Mouse (Mus musculus) CH12.LX (cell line): Measurements from ENCODE around the gene Zfpm1. TPM values are rescaled to one million over a fixed set of nuclear protein-coding genes. Genes with fewer than 3 reads are reported as not detected.
A peak's percentile ranks its signal among the peaks of the same experiment; 100 is the strongest.

Experiments used
- DNase-seq: peaks from one replicate; pipeline ENCODE4 v3.0.0-alpha.2; 2013; ENCODE audit errors: extremely low read depth
- H3K27ac ChIP-seq: 2 replicates; pipeline ENCODE4 v1.5.1; 2012; ENCODE audit warnings: low read depth, mild to moderate bottlenecking, control low read depth, moderate library complexity; ENCODE audit not compliant: insufficient read depth
- H3K27me3 ChIP-seq: replicated peaks from 2 replicates; pipeline ENCODE3; 2012; ENCODE audit warnings: inconsistent platforms
- H3K36me3 ChIP-seq, 2 experiments: replicated peaks in 1 of 2; 2 replicates each; pipeline versions ENCODE3 to v1.6.1; 2012; ENCODE audit warnings: inconsistent platforms in 1 of 2, low read length in 1 of 2, mild to moderate bottlenecking in 1 of 2, mixed read lengths in 1 of 2, moderate library complexity in 1 of 2; ENCODE audit not compliant: control insufficient read depth in 1 of 2, insufficient read depth in 1 of 2
- H3K4me1 ChIP-seq, 2 experiments: 2 replicates each; pipeline ENCODE4 v1.6.1; 2012; ENCODE audit warnings: inconsistent platforms in 1 of 2, moderate library complexity in 1 of 2; ENCODE audit not compliant: insufficient read depth in 2 of 2, control insufficient read depth in 1 of 2
- H3K4me2 ChIP-seq: 2 replicates; pipeline ENCODE4 v1.6.1; 2012; ENCODE audit warnings: low read depth, mild to moderate bottlenecking, control low read depth; ENCODE audit not compliant: poor library complexity, insufficient read depth, severe bottlenecking
- H3K4me3 ChIP-seq, 3 experiments: fragments of 150-350 bp in 1 of 3; sonication (generic) in 1 of 3; replicated peaks in 1 of 3; 2 replicates each; pipeline versions ENCODE3 to v1.5.1; 2011 to 2012; ENCODE audit warnings: low read depth in 2 of 3, low read length in 2 of 3, mild to moderate bottlenecking in 2 of 3, moderate library complexity in 2 of 3, control low read depth in 1 of 3, improper control_type of control experiment in 1 of 3, inconsistent platforms in 1 of 3, mixed read lengths in 1 of 3; ENCODE audit not compliant: poor library complexity in 1 of 3
- H3K79me2 ChIP-seq: replicated peaks from 2 replicates; pipeline ENCODE4 v1.6.1; 2012; ENCODE audit warnings: mild to moderate bottlenecking, moderate library complexity; ENCODE audit not compliant: control insufficient read depth, poor library complexity, insufficient read depth, severe bottlenecking; ENCODE audit errors: extremely low read depth
- H3K9ac ChIP-seq: 2 replicates; pipeline ENCODE4 v1.6.1; 2012; ENCODE audit warnings: low read depth, mild to moderate bottlenecking, control low read depth, moderate library complexity; ENCODE audit not compliant: insufficient read depth
- H3K9me3 ChIP-seq: replicated peaks from 2 replicates; pipeline ENCODE3; 2012; ENCODE audit warnings: low read length, inconsistent platforms, mixed read lengths
- CHD1 ChIP-seq: IDR thresholded peaks from 2 replicates; pipeline ENCODE4 v1.6.1; 2012; ENCODE audit warnings: low read depth, low read length, improper control_type of control experiment, inconsistent platforms
- CTCF ChIP-seq, 2 experiments: IDR thresholded peaks in 1 of 2; conservative IDR thresholded peaks in 1 of 2; 2 replicates each; pipeline ENCODE4 v1.5.1; 2011 to 2012; ENCODE audit warnings: low read depth in 2 of 2, low read length in 2 of 2, improper control_type of control experiment in 1 of 2, inconsistent platforms in 1 of 2, mild to moderate bottlenecking in 1 of 2, moderate library complexity in 1 of 2
- E2F4 ChIP-seq: IDR thresholded peaks from 2 replicates; pipeline ENCODE4 v1.6.1; 2011; ENCODE audit warnings: low read depth, low read length, improper control_type of control experiment; ENCODE audit not compliant: insufficient replicate concordance
- MAFK ChIP-seq: IDR thresholded peaks from 2 replicates; pipeline ENCODE4 v1.6.1; 2011; ENCODE audit warnings: low read length, improper control_type of control experiment; ENCODE audit not compliant: insufficient replicate concordance
- NELFE ChIP-seq: IDR thresholded peaks from 2 replicates; pipeline ENCODE4 v1.6.1; 2011; ENCODE audit warnings: low read depth, low read length, improper control_type of control experiment
- POLR2A ChIP-seq: IDR thresholded peaks from 2 replicates; pipeline ENCODE4 v1.6.1; 2011; ENCODE audit warnings: low read depth, mild to moderate bottlenecking, improper control_type of control experiment, low read length
- SIN3A ChIP-seq: IDR thresholded peaks from 2 replicates; pipeline ENCODE4 v1.6.1; 2012; ENCODE audit warnings: low read length, improper control_type of control experiment, inconsistent platforms
- TBP ChIP-seq: conservative IDR thresholded peaks from 2 replicates; pipeline ENCODE4 v1.6.1; 2011; ENCODE audit warnings: low read depth, low read length, improper control_type of control experiment
- ZC3H11A ChIP-seq: IDR thresholded peaks from 2 replicates; pipeline ENCODE4 v1.6.1; 2012; ENCODE audit warnings: low read depth, mild to moderate bottlenecking, inconsistent platforms, low read length, improper control_type of control experiment
- ZKSCAN1 ChIP-seq: IDR thresholded peaks from 2 replicates; pipeline ENCODE4 v1.6.1; 2012; ENCODE audit warnings: low read depth, inconsistent platforms, low read length, improper control_type of control experiment, borderline replicate concordance
- ZMIZ1 ChIP-seq: IDR thresholded peaks from 2 replicates; pipeline ENCODE4 v1.6.1; 2012; ENCODE audit warnings: low read depth, mild to moderate bottlenecking, inconsistent platforms, low read length, improper control_type of control experiment
- dilution Hi-C: fragments of 300-500 bp; cut with MboI; formaldehyde crosslinking; loops from 2 replicates; pipeline ENCODE4 v1.14.3; 2020; ENCODE audit warnings: low sequenced_read_pairs; ENCODE audit not compliant: extremely low pct_unique_long_range_greater_than_20kb, extremely low pct_ligation_motif_present
- in situ Hi-C: fragments of 300-500 bp; cut with MboI; formaldehyde crosslinking; loops from 3 replicates; pipeline ENCODE4 v1.14.3; 2019; ENCODE audit warnings: low sequenced_read_pairs, low pct_ligation_motif_present, low pct_unique_long_range_greater_than_20kb, mixed read lengths
- polyA plus RNA-seq: library from polyadenylated mRNA; unstranded; fragments of >175 nt; gene quantifications from 2 replicates; pipeline ENCODE4 v1.2.1, GENCODE M21; 2012; ENCODE audit warnings: low read depth; ENCODE audit not compliant: insufficient read length
- total RNA-seq, 2 experiments: library from RNA; depleted of rRNA; stranded (reverse); fragments of 300-350 nt in 1 of 2; fragments of >200 nt in 1 of 2; gene quantifications; 2 replicates each; pipeline ENCODE4 v1.2.3; 2012 to 2014

Gene Zfpm1
- total and polyA plus RNA-seq, 3 experiments = 11.0 to 63.5 (median 30.1) TPM

DNA sequence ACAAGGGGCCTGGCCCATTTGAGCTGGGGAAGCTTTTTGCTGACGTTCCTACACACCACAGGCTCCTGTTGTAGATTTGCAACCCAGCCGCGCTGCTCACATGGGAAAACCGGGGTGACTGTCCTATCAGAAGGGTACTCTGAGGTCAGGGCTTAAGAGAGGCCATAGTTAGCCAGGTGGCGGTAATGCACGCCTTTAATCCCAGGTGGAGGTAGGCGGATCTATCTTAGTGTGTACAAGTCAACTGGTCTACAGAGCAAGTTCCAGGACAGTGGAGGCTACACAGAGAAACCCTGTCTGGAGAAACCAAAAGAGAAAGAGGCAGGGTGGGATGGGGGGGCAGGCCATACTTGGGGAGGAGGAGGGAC, 37.8 kb downstream of the Zfpm1 start:
- Histone ChIP-seq H3K27ac (no peak overlapping the region), H3K9me3 (no peaks in the 10 kb centered on the region), H3K4me3 (no peak overlapping the region), H3K27me3 (no peaks in the 10 kb centered on the region), H3K9ac (no peak overlapping the region), H3K36me3 (peaks cover 38 to 98% of the 10 kb centered on the region in 2 experiments), H3K4me2 (no peak overlapping the region), H3K4me1 (peaks cover 14 to 51% of the 10 kb centered on the region in 2 experiments), H3K79me2 (no peaks in the 10 kb centered on the region; the same call in 1 of the 2 replicates)
- TF ChIP-seq SIN3A (no peak), MAFK (no peak), ZC3H11A (no peak), ZMIZ1 (no peak), NELFE (no peak), CTCF (conservative IDR thresholded peaks at IDR 0.05 in 1 of 2, IDR thresholded peaks at IDR 0.05 in 1 of 2; ENCODE audit: low read depth in 2 of 2, low read length in 2 of 2) (no peak), CHD1 (no peak), TBP (no peak), E2F4 (no peak)
- in situ Hi-C loops = no loop called here
- dilution Hi-C loops = no loop called here
- no peak for DNase-seq

DNA sequence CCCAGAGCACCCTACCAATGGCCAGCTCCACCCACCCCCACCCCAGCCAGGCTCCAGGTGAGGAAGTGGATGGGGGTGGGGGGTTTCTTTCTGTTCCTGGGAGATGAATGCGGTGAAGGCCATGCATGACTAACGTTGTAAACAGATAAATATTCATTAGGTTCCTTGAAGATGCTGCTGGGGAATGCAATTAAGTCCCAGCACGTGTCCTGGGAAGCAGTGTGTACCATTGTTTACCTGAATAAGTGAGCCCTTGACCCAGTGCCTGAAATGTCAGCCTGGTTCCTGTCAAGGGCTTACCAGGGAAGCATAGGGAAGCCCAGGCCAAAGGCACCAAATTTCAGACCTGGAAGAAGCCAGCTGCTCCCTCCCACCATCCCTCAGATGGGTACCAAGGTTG, 38.6 kb downstream of the Zfpm1 start:
- H3K79me2 ChIP-seq = no peaks in the 10 kb centered on the region; the same call in 1 of the 2 replicates
- no peak overlapping the region for H3K9ac ChIP-seq
- H3K4me3 ChIP-seq = no peak overlapping the region
- H3K9me3 ChIP-seq = no peaks in the 10 kb centered on the region
- dilution Hi-C loops = no loop called here
- no peak overlapping the region for H3K27ac ChIP-seq
- H3K27me3 ChIP-seq = no peaks in the 10 kb centered on the region
- DNase-seq = no peak
- H3K4me2 ChIP-seq = no peak overlapping the region
- TF ChIP-seq ZKSCAN1 = no peak
- TF ChIP-seq POLR2A = peak; percentile 13; the same call in 1 of the 2 replicates
- TF ChIP-seq, all 38 proteins: peak for 1
- Histone ChIP-seq H3K4me1 (peaks cover 14 to 45% of the 10 kb centered on the region in 2 experiments), H3K36me3 (peaks cover 36 to 98% of the 10 kb centered on the region in 2 experiments)
- in situ Hi-C loops = no loop called here

DNA sequence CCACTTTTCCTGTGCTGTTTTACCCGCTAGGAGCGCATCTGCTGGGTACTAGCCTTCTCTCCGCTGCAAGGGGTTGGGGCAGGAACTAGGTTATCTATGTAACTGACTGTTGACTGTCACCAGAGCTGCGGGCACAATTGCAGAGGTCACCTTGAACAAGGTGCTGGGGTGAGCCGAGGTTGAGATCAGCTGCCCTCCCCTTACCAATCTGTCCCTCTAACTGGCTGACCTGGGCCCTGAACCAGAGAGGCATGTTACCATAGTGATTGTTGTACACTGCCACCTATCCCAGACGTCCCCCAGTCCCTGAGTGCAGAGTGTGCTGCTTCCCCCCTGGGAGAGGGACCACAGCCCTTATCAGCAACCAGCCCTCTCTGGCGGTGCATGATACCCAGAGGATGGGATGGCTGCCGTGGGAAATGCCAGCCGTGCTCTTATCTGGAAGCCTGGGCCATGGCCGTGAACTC, 39.5 kb downstream of the Zfpm1 start:
- in situ Hi-C loops = no loop called here
- dilution Hi-C loops = no loop called here
- DNase-seq = no peak
- no peak overlapping the region for H3K9ac ChIP-seq
- peaks cover 35 to 98% of the 10 kb centered on the region in 2 experiments for H3K36me3 ChIP-seq
- H3K4me2 ChIP-seq = no peak overlapping the region
- no peaks in the 10 kb centered on the region for H3K79me2 ChIP-seq
- TF ChIP-seq ZMIZ1 = no peak
- H3K27ac ChIP-seq = no peak overlapping the region
- no peak overlapping the region for H3K4me3 ChIP-seq
- H3K27me3 ChIP-seq = no peaks in the 10 kb centered on the region
- H3K9me3 ChIP-seq = no peaks in the 10 kb centered on the region
- H3K4me1 ChIP-seq = peaks cover 14 to 45% of the 10 kb centered on the region in 2 experiments
